Mouse (Mus musculus) heart, postnatal 36 days (tissue): ENCODE data around the gene Sfr1. TPM values are rescaled to one million over a fixed set of nuclear protein-coding genes. Genes with fewer than 3 reads are reported as not detected.
A peak's percentile ranks its signal among the peaks of the same experiment; 100 is the strongest.

Experiments
- DNase-seq, 2 experiments: peaks; one replicate each; pipeline ENCODE4 v3.0.0; 2021 to 2022
- intact Hi-C: fragments of 180-260 bp; cut with DNase I; formaldehyde crosslinking; loops from one replicate; pipeline ENCODE4 v1.15.1; 2025
- microRNA-seq, 2 experiments: library from miRNA; unstranded; fragments of <30 nt; microRNA quantifications; one replicate each; pipeline ENCODE4 v1.2.0; 2021; ENCODE audit warnings: borderline number of aligned reads in 2 of 2
- total RNA-seq, 2 experiments: library from RNA; stranded (reverse); gene quantifications; 2 replicates each; pipeline ENCODE4 v1.2.3; 2021

Gene Sfr1
- total RNA-seq, 2 experiments from 2014 or later, result 69.3 to 72.6 TPM

- intact Hi-C loops, result no loop called here
- no peak for DNase-seq
These were observed 17.5 kb downstream of the Sfr1 start for GRCm38 (mm10) chr19:47748950-47749349.

- no peak for DNase-seq
- intact Hi-C loops, result no loop called here
These were observed 18.9 kb downstream of the Sfr1 start for GRCm38 (mm10) chr19:47750391-47750790.

DNA sequence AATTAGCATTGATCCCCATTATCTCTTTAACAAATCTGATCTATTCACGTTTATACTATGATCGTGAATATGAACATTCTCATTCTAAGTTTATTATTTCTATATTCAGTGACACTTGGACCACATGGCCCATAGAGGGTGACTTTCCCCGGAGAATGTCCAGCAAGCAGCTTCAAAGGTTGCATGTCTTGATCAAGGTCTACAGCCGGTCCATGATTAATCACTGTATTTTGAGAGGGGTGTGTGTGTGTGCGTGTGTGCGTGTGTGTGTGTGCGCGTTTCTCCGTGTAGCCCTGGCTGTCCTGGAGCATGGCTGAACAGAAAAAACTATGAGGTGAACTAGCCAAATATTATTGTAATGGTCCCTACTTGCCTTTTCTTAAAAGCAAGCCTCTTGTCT lies 21.0 kb downstream of the Sfr1 start:
- intact Hi-C loops, result no loop called here

DNA sequence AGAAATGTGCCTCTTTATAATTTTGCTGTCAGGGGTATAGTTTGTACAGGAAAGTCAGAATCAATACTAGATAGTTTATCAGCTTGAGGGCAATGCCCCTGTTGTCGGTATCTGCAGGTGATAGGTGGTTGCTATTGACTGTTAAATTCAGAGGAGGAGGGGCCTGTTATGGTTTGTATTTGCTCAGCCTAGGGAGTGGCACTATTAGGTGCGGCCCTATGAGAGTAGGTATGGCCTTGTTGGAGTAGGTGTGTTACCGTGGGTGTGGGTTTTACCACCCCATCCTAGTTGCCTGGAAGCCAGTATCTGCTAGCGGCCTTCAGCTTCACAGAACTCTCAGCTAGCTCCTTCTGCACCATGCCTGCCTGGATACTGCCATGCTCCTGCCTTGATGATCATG lies 22.4 kb downstream of the Sfr1 start:
- DNase-seq, result no peak
- intact Hi-C loops, result no loop called here

More for the DNA sequence above, 21.0 kb downstream of the Sfr1 start:
- DNase-seq, result no peak

DNA sequence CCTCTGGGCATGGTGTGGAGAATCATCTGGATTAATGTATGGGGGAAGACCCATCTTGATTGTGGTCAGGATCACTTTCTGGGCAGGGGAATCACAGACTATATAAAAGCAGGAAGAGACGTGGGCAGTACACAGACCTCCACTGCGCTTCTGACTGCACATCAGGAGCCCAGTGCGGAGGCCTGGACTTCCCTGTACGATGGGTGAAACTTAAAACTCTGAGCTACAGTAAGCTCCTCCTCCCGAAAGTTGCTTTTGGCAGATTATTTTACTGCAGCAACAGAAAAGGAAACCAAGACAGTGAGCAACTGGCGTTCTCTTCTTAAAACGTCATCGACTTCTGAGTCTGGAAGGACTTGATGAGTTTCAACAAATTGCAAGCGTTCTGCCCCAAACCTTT lies 23.4 kb downstream of the Sfr1 start:
- intact Hi-C loops, result no loop called here
- DNase-seq, result no peak

DNA sequence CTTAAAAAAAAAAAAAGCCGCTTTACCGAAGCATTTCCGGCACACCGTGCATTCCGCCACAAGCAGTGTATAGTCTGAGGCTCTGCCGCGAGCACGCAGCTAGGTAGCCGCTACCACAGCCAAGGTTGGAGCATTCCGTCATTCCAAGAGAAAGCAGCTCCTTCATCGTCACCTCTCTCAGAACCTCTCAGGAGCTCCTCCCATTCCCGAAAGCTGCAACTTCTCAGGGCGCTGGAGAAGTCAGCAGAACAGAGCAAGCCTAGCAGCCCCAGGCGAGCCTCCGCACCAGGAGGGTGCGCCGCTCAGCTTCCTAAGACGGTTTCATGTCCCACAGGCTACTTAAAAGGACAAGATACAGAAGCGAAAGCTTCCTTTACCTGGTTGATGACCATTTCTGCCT lies 24.1 kb downstream of the Sfr1 start:
- intact Hi-C loops, result no loop called here
- DNase-seq, result peak; percentile 29 to 37

DNA sequence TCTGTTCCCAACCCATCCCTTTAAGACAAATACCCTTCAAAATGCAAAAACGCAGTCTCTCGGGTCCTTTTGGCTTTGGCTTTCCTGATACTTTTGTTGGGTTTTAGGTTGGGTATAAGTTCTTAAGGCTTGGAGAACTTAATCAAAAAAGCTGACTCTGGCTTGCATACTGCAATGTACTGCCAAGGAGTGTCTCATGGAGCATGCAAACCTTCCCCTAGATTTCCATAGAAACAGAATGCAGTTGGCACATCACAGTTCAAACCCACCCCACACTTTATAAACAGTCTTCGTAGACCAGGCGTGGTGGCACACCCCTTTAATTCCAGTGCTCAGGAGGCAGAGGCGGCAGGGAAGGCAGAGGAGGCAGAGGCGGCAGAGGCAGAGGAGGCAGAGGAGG lies 46.4 kb downstream of the Sfr1 start:
- intact Hi-C loops, result no loop called here
- DNase-seq, result no peak

DNA sequence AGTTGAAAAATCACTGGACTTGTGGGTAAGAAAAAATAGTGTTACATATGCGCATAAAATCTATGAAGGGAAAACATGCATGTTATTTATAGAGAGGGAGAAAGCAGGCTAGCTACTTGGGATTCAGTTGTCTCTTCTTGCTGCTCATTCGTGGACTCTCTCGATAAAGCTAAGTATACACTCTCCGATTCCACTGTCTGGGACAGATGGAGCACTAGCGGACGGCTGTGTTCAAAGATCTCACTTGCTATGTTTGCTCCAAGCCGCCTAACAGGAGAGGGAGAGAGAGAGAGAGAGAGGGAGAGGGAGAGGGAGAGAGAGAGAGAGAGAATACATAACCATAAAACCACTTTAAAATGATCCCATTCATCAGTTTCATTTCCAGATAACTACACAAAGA lies 48.7 kb downstream of the Sfr1 start:
- DNase-seq, result no peak
- intact Hi-C loops, result no loop called here

DNA sequence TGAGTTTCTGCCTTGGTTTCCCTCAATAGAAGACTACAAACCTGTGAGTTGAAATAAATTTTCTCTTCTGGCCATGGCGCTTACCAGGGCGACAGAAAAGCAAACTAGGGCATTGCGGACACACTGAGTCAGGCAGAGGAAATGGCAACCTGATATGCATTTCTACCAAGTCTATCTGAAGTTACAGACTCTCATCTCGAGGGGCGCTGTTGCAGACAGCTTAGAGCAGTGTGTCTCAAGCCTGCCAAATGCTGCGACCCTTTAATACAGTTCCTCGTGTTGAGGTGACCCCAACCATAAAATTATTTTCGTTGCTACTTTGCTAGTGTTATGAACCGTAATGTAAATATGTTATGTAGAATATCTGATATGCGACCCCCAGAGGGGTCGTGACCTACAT lies 49.5 kb downstream of the Sfr1 start:
- intact Hi-C loops, result no loop called here
- no peak for DNase-seq

DNA sequence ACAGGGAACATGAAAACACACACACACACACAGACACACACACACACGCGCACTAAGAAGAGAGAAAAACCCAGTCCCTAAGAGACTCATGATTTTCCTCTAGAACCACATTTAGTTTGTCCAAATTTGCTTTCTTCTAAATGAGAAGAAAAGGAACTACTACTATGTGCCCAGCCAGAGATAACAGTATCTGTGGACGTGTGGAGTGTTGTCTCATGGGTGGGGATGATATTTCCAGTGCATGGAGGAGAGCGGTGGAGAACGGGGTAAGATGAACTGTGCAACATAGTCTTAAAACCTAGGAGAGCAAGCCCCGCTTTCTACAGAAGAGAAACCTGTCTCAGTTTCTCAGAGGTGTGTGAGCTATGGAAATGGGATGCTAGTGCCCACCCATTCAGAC lies 52.4 kb downstream of the Sfr1 start:
- no peak for DNase-seq
- intact Hi-C loops, result no loop called here

Small RNAs within 50 kb of the gene (microRNA-seq; reads per million reads assigned to microRNA genes)
- gene Mir8090, result 0 reads per million in 2 experiments

Other genes starting within 250 kb of the Sfr1 start
- 10 to 100 TPM; 18.0 to 19.8 TPM for gene Stn1, start 194.2 kb upstream of the Sfr1 start, total RNA-seq
- gene Slk, start 152.0 kb upstream of the Sfr1 start, total RNA-seq, result 10 to 100 TPM; 91.4 to 94.4 TPM
- gene Col17a1, start 39.6 kb upstream of the Sfr1 start, total RNA-seq, result not detected
- 100 to 1,000 TPM; 171 to 196 TPM for gene Gsto1, start 123.3 kb downstream of the Sfr1 start, total RNA-seq
- gene Gsto2, start 133.9 kb downstream of the Sfr1 start, total RNA-seq, result 1 to 10 TPM; 2.1 to 2.3 TPM
- gene Cfap43, start 187.6 kb downstream of the Sfr1 start, total RNA-seq, result not detected
- gene Itprip, start 187.6 kb downstream of the Sfr1 start, total RNA-seq, result 10 to 100 TPM in 1 of 2 experiments, 1 to 10 TPM in 1; 9.9 to 15.1 TPM
- 1 to 10 TPM; 2.1 to 2.2 TPM for gene Cfap58, start 206.0 kb downstream of the Sfr1 start, total RNA-seq